Mouse (Mus musculus): ENCODE data around the gene Gm20517. TPM values are rescaled to one million over a fixed set of nuclear protein-coding genes. Genes with fewer than 3 reads are reported as not detected.

Gene Gm20517
- total and polyA plus RNA-seq, 3 experiments = 1.9 to 2.9 TPM; not detected in 1

GRCm38 (mm10) chr17:47617605-47618307 is 6.4 kb downstream of the Gm20517 start (continued):
- peak; percentile 92 for TF ChIP-seq BHLHE40 (IDR thresholded peaks at IDR 0.05; ENCODE audit: borderline replicate concordance, low read depth, low read length)
- peak; percentile 100 for TF ChIP-seq EP300 (IDR thresholded peaks at IDR 0.05; ENCODE audit: low read depth in 1 of 2, low read length in 2 of 2)
- TF ChIP-seq ZC3H11A (IDR thresholded peaks at IDR 0.05; ENCODE audit: low read depth, low read length) = no peak
- peak; percentile 74; the same call in 1 of the 2 replicates for TF ChIP-seq MAFK (IDR thresholded peaks at IDR 0.05; ENCODE audit: borderline replicate concordance, low read depth, low read length)

- TF ChIP-seq CHD1 (IDR thresholded peaks at IDR 0.05; ENCODE audit: low read depth, low read length) = 0 out of 2 replicates have a peak, but pooled peaks have one; percentile 42
- no peak for TF ChIP-seq NRF1 (IDR thresholded peaks at IDR 0.05; ENCODE audit: insufficient read depth, low read depth, low read length, poor library complexity, severe bottlenecking)
- no peak for TF ChIP-seq RAD21 (IDR thresholded peaks at IDR 0.05; ENCODE audit: low read depth, low read length)
- no peak for TF ChIP-seq ETS1 (IDR thresholded peaks at IDR 0.05; ENCODE audit: low read depth, low read length)
- Histone ChIP-seq H3K36me3 (ENCODE audit: control insufficient read depth in 1 of 2, insufficient read depth in 2 of 2, low read length in 2 of 2) (peaks cover 13 to 35% of the 10 kb centered on the region in 2 experiments), H3K79me2 (ENCODE audit: control insufficient read depth, insufficient read depth, low read length, poor library complexity) (peaks cover 34% of the 10 kb centered on the region), H3K27me3 (ENCODE audit: control insufficient read depth in 1 of 2, insufficient read depth in 2 of 2, low read length in 2 of 2) (no peaks in the 10 kb centered on the region), H3K9me3 (replicated peaks; ENCODE audit: insufficient read depth, low read length) (no peaks in the 10 kb centered on the region), H3K4me3 (ENCODE audit: control insufficient read depth in 1 of 2, insufficient read depth in 1 of 2, low read depth in 2 of 2, low read length in 2 of 2) (no peak overlapping the region), H3K9ac (ENCODE audit: control insufficient read depth, low read depth, low read length, poor library complexity, severe bottlenecking) (peak overlapping the region; percentile 12; the same call in 1 of the 2 replicates), H3K27ac (ENCODE audit: control insufficient read depth, low read depth, low read length) (peak overlapping the region; percentile 99), H3K4me1 (ENCODE audit: control insufficient read depth in 1 of 2, insufficient read depth in 2 of 2, low read length in 2 of 2) (peaks cover 20 to 34% of the 10 kb centered on the region in 2 experiments)
- DNase-seq (ENCODE audit: low read depth, low spot score) = no peak
These were observed 7.3 kb downstream of the Gm20517 start for GRCm38 (mm10) chr17:47618556-47619311.

- Histone ChIP-seq H3K36me3 (ENCODE audit: control insufficient read depth in 1 of 2, insufficient read depth in 2 of 2, low read length in 2 of 2) (peaks cover 13% of the 10 kb centered on the region in 2 experiments), H3K79me2 (ENCODE audit: control insufficient read depth, insufficient read depth, low read length, poor library complexity) (peaks cover 17% of the 10 kb centered on the region), H3K4me1 (ENCODE audit: control insufficient read depth in 1 of 2, insufficient read depth in 2 of 2, low read length in 2 of 2) (peaks cover 5 to 17% of the 10 kb centered on the region in 2 experiments; a peak in 3 of 4 replicates), H3K4me3 (ENCODE audit: control insufficient read depth in 1 of 2, insufficient read depth in 1 of 2, low read depth in 2 of 2, low read length in 2 of 2) (no peak overlapping the region), H3K9ac (ENCODE audit: control insufficient read depth, low read depth, low read length, poor library complexity, severe bottlenecking) (no peak overlapping the region), H3K27me3 (ENCODE audit: control insufficient read depth in 1 of 2, insufficient read depth in 2 of 2, low read length in 2 of 2) (no peaks in the 10 kb centered on the region), H3K27ac (ENCODE audit: control insufficient read depth, low read depth, low read length) (no peak overlapping the region), H3K9me3 (replicated peaks; ENCODE audit: insufficient read depth, low read length) (no peaks in the 10 kb centered on the region)
- no peak for DNase-seq (ENCODE audit: low read depth, low spot score)
- TF ChIP-seq CHD1 (IDR thresholded peaks at IDR 0.05; ENCODE audit: low read depth, low read length) (no peak), TBP (IDR thresholded peaks at IDR 0.05; ENCODE audit: low read depth, low read length) (no peak), SMC3 (IDR thresholded peaks at IDR 0.05; ENCODE audit: low read depth, low read length) (no peak), ELF1 (IDR thresholded peaks at IDR 0.05; ENCODE audit: low read depth, low read length) (no peak), JUND (IDR thresholded peaks at IDR 0.05; ENCODE audit: low read depth, low read length) (no peak)
These were observed 11.6 kb downstream of the Gm20517 start for GRCm38 (mm10) chr17:47622912-47623554.
